Mouse (Mus musculus) CH12.LX (cell line): ENCODE results near the gene Cma2. TPM values are rescaled to one million over a fixed set of nuclear protein-coding genes. Genes with fewer than 3 reads are reported as not detected.

Experiments used
- DNase-seq: peaks from one replicate; pipeline ENCODE4 v3.0.0-alpha.2; 2013; ENCODE audit errors: extremely low read depth
- H3K27ac ChIP-seq: 2 replicates; pipeline ENCODE4 v1.5.1; 2012; ENCODE audit warnings: low read depth, mild to moderate bottlenecking, control low read depth, moderate library complexity; ENCODE audit not compliant: insufficient read depth
- H3K27me3 ChIP-seq: replicated peaks from 2 replicates; pipeline ENCODE3; 2012; ENCODE audit warnings: inconsistent platforms
- H3K36me3 ChIP-seq, 2 experiments: replicated peaks in 1 of 2; 2 replicates each; pipeline versions ENCODE3 to v1.6.1; 2012; ENCODE audit warnings: inconsistent platforms in 1 of 2, low read length in 1 of 2, mild to moderate bottlenecking in 1 of 2, mixed read lengths in 1 of 2, moderate library complexity in 1 of 2; ENCODE audit not compliant: control insufficient read depth in 1 of 2, insufficient read depth in 1 of 2
- H3K4me1 ChIP-seq, 2 experiments: 2 replicates each; pipeline ENCODE4 v1.6.1; 2012; ENCODE audit warnings: inconsistent platforms in 1 of 2, moderate library complexity in 1 of 2; ENCODE audit not compliant: insufficient read depth in 2 of 2, control insufficient read depth in 1 of 2
- H3K4me2 ChIP-seq: 2 replicates; pipeline ENCODE4 v1.6.1; 2012; ENCODE audit warnings: low read depth, mild to moderate bottlenecking, control low read depth; ENCODE audit not compliant: poor library complexity, insufficient read depth, severe bottlenecking
- H3K4me3 ChIP-seq, 3 experiments: fragments of 150-350 bp in 1 of 3; sonication (generic) in 1 of 3; replicated peaks in 1 of 3; 2 replicates each; pipeline versions ENCODE3 to v1.5.1; 2011 to 2012; ENCODE audit warnings: low read depth in 2 of 3, low read length in 2 of 3, mild to moderate bottlenecking in 2 of 3, moderate library complexity in 2 of 3, control low read depth in 1 of 3, improper control_type of control experiment in 1 of 3, inconsistent platforms in 1 of 3, mixed read lengths in 1 of 3; ENCODE audit not compliant: poor library complexity in 1 of 3
- H3K79me2 ChIP-seq: replicated peaks from 2 replicates; pipeline ENCODE4 v1.6.1; 2012; ENCODE audit warnings: mild to moderate bottlenecking, moderate library complexity; ENCODE audit not compliant: control insufficient read depth, poor library complexity, insufficient read depth, severe bottlenecking; ENCODE audit errors: extremely low read depth
- H3K9ac ChIP-seq: 2 replicates; pipeline ENCODE4 v1.6.1; 2012; ENCODE audit warnings: low read depth, mild to moderate bottlenecking, control low read depth, moderate library complexity; ENCODE audit not compliant: insufficient read depth
- H3K9me3 ChIP-seq: replicated peaks from 2 replicates; pipeline ENCODE3; 2012; ENCODE audit warnings: low read length, inconsistent platforms, mixed read lengths
- BHLHE40 ChIP-seq: IDR thresholded peaks from 2 replicates; pipeline ENCODE4 v1.6.1; 2011; ENCODE audit warnings: mild to moderate bottlenecking, low read depth, low read length, improper control_type of control experiment
- E2F4 ChIP-seq: IDR thresholded peaks from 2 replicates; pipeline ENCODE4 v1.6.1; 2011; ENCODE audit warnings: low read depth, low read length, improper control_type of control experiment; ENCODE audit not compliant: insufficient replicate concordance
- ELF1 ChIP-seq: IDR thresholded peaks from 2 replicates; pipeline ENCODE4 v1.6.1; 2014; ENCODE audit warnings: low read depth, mild to moderate bottlenecking, inconsistent platforms, low read length, improper control_type of control experiment
- EP300 ChIP-seq: IDR thresholded peaks from 2 replicates; pipeline ENCODE4 v1.6.1; 2011; ENCODE audit warnings: low read length, improper control_type of control experiment
- KAT2A ChIP-seq: IDR thresholded peaks from 2 replicates; pipeline ENCODE4 v1.6.1; 2012; ENCODE audit warnings: low read length, improper control_type of control experiment, inconsistent platforms; ENCODE audit not compliant: insufficient replicate concordance
- MAFK ChIP-seq: IDR thresholded peaks from 2 replicates; pipeline ENCODE4 v1.6.1; 2011; ENCODE audit warnings: low read length, improper control_type of control experiment; ENCODE audit not compliant: insufficient replicate concordance
- MAX ChIP-seq: IDR thresholded peaks from 2 replicates; pipeline ENCODE4 v1.6.1; 2011; ENCODE audit warnings: low read length, improper control_type of control experiment
- MAZ ChIP-seq: IDR thresholded peaks from 2 replicates; pipeline ENCODE4 v1.6.1; 2012; ENCODE audit warnings: low read depth, mild to moderate bottlenecking, inconsistent platforms, low read length, improper control_type of control experiment, moderate library complexity
- NELFE ChIP-seq: IDR thresholded peaks from 2 replicates; pipeline ENCODE4 v1.6.1; 2011; ENCODE audit warnings: low read depth, low read length, improper control_type of control experiment
- POLR2AphosphoS2 ChIP-seq: IDR thresholded peaks from 2 replicates; pipeline ENCODE4 v1.6.1; 2011; ENCODE audit warnings: low read depth, low read length, improper control_type of control experiment
- SMC3 ChIP-seq: IDR thresholded peaks from 2 replicates; pipeline ENCODE4 v1.6.1; 2011; ENCODE audit warnings: low read depth, low read length, improper control_type of control experiment
- UBTF ChIP-seq: IDR thresholded peaks from 2 replicates; pipeline ENCODE4 v1.6.1; 2012; ENCODE audit warnings: low read depth, mild to moderate bottlenecking, inconsistent platforms, low read length, improper control_type of control experiment, moderate library complexity
- ZC3H11A ChIP-seq: IDR thresholded peaks from 2 replicates; pipeline ENCODE4 v1.6.1; 2012; ENCODE audit warnings: low read depth, mild to moderate bottlenecking, inconsistent platforms, low read length, improper control_type of control experiment
- ZKSCAN1 ChIP-seq: IDR thresholded peaks from 2 replicates; pipeline ENCODE4 v1.6.1; 2012; ENCODE audit warnings: low read depth, inconsistent platforms, low read length, improper control_type of control experiment, borderline replicate concordance
- ZMIZ1 ChIP-seq: IDR thresholded peaks from 2 replicates; pipeline ENCODE4 v1.6.1; 2012; ENCODE audit warnings: low read depth, mild to moderate bottlenecking, inconsistent platforms, low read length, improper control_type of control experiment
- ZNF384 ChIP-seq: IDR thresholded peaks from 2 replicates; pipeline ENCODE4 v1.6.1; 2012; ENCODE audit warnings: low read depth, low read length, improper control_type of control experiment, inconsistent platforms
- dilution Hi-C: fragments of 300-500 bp; cut with MboI; formaldehyde crosslinking; loops from 2 replicates; pipeline ENCODE4 v1.14.3; 2020; ENCODE audit warnings: low sequenced_read_pairs; ENCODE audit not compliant: extremely low pct_unique_long_range_greater_than_20kb, extremely low pct_ligation_motif_present
- in situ Hi-C: fragments of 300-500 bp; cut with MboI; formaldehyde crosslinking; loops from 3 replicates; pipeline ENCODE4 v1.14.3; 2019; ENCODE audit warnings: low sequenced_read_pairs, low pct_ligation_motif_present, low pct_unique_long_range_greater_than_20kb, mixed read lengths
- polyA plus RNA-seq: library from polyadenylated mRNA; unstranded; fragments of >175 nt; gene quantifications from 2 replicates; pipeline ENCODE4 v1.2.1, GENCODE M21; 2012; ENCODE audit warnings: low read depth; ENCODE audit not compliant: insufficient read length
- total RNA-seq, 2 experiments: library from RNA; depleted of rRNA; stranded (reverse); fragments of 300-350 nt in 1 of 2; fragments of >200 nt in 1 of 2; gene quantifications; 2 replicates each; pipeline ENCODE4 v1.2.3; 2012 to 2014

Cma2 gene
- total and polyA plus RNA-seq, 3 experiments, result not detected

DNA sequence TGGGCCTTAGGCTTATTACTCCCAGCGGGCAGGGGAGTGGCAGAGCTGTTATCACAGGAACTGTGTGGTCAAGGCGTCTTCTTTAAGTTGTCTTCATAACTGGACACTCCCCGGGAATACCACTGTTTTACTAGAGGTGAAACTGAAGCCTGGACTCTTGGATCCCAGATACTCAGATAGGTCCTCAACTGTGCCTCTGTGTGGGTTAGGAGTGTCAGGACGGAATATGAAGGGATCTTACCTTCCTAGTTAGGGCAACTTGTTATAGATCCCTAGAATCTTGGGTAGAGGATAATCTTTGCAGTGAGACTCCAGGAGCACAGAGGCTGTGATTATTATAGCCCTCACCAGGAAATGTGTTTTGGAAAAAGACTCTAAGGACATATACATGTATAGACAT, 6.2 kb upstream of the Cma2 start, which contains the start of gene Cma1:
TSS of gene Cma1 (minus strand) at position 101 of the 400 bp plus-strand sequence.
- dilution Hi-C loops (no loop called here), in situ Hi-C loops (no loop called here)
- H3K9ac ChIP-seq, result no peak within 1 kb of the TSS
- H3K4me1 ChIP-seq, result peaks cover 4 to 10% of the 10 kb centered on the region in 2 experiments
- no peak for DNase-seq
- no peaks in the 10 kb centered on the region for H3K9me3 ChIP-seq
- no peak within 1 kb of the TSS for H3K4me2 ChIP-seq
- H3K4me3 ChIP-seq, result no peak within 1 kb of the TSS
- H3K79me2 ChIP-seq, result no peaks in the 10 kb centered on the region
- no peak within 1 kb of the TSS for H3K27ac ChIP-seq
- TF ChIP-seq E2F4, result no peak
- TF ChIP-seq ZMIZ1, result no peak
- H3K36me3 ChIP-seq, result no peaks in the 10 kb centered on the region
- H3K27me3 ChIP-seq, result peaks cover 5% of the 10 kb centered on the region

DNA sequence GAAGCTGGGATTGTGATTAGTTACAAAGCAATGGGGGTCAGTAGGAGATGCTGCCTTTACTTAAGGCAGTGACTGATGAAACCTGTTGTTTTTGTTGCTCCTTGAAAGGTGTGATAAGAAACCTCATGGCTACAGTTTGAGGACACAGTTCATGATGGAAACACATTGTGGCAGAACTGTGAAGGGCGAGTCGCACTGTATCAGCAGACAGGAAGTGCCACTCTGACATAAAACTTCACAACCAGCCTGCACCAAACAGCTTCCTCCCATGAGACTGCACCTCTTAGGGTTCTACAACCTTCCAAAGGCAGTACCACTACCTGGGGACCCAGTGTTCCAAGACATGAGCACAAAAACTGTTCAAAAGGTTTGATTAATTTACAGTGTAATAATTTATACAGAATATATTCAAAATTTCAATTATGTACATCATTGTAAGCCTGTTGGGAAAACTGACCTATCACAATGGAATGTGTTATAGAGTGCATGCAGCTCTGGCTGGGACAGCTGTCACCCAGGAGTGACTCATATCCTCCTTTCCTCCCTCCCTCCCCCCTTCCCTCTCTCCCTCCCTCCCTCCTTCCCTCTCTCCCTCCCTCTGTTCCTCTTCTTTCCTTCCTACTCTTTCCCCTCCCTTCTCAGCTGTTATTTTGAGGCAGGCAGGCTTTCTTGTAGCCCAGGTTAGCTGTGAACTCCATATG, 4.4 kb upstream of the Cma2 start:
- dilution Hi-C loops, result no loop called here
- in situ Hi-C loops, result no loop called here
- peaks cover 9 to 14% of the 10 kb centered on the region in 2 experiments for H3K4me1 ChIP-seq
- no peak overlapping the region; the same call in 1 of the 2 replicates for H3K9ac ChIP-seq
- no peak for TF ChIP-seq MAFK
- TF ChIP-seq KAT2A, result no peak
- no peak for TF ChIP-seq ZKSCAN1
- TF ChIP-seq MAZ, result no peak
- no peak for TF ChIP-seq MAX
- TF ChIP-seq UBTF, result no peak
- TF ChIP-seq POLR2AphosphoS2, result no peak
- TF ChIP-seq BHLHE40, result no peak
- TF ChIP-seq ZC3H11A, result no peak
- TF ChIP-seq ZNF384, result no peak
- no peak for TF ChIP-seq EP300
- no peak for TF ChIP-seq SMC3
- TF ChIP-seq ELF1, result no peak
- TF ChIP-seq NELFE, result no peak
- no peaks in the 10 kb centered on the region for H3K36me3 ChIP-seq
- H3K27ac ChIP-seq, result no peak overlapping the region
- peaks cover 5% of the 10 kb centered on the region for H3K27me3 ChIP-seq
- no peaks in the 10 kb centered on the region for H3K9me3 ChIP-seq
- no peaks in the 10 kb centered on the region for H3K79me2 ChIP-seq
- DNase-seq, result peak; percentile 16
- H3K4me2 ChIP-seq, result no peak overlapping the region; the same call in 1 of the 2 replicates
- H3K4me3 ChIP-seq, result no peak overlapping the region
